Comparison of ENCODE assay signal across 8 mouse cellular contexts in genomic region chr15:89170102-89170501, GRCm38 (mm10). TPM values are rescaled to one million over a fixed set of nuclear protein-coding genes. Genes with fewer than 3 reads are reported as not detected.
DNase-seq lines count a peak whose midpoint lies in the region; ATAC-seq and TF ChIP-seq lines count a peak whose summit lies in the region.

No protein-coding gene starts in this region.

- peaks cover 55% of the 10 kb centered on the region for H3K36me3 ChIP-seq in forebrain, embryonic 13.5 days (ENCODE audit: poor library complexity, severe bottlenecking)
- peaks cover 54% of the 10 kb centered on the region for H3K36me3 ChIP-seq in forebrain, embryonic 12.5 days (replicated peaks)
- H3K36me3 ChIP-seq in kidney, embryonic 14.5 days (ENCODE audit: control insufficient read depth, insufficient read depth, low read length) = peaks cover 50% of the 10 kb centered on the region
- H3K36me3 ChIP-seq in lung, postnatal 0 days (ENCODE audit: insufficient read depth, low read length) = peaks cover 21% of the 10 kb centered on the region

- H3K27ac ChIP-seq in forebrain, embryonic 13.5 days = peak overlapping the region; percentile 41
- no peak overlapping the region for H3K27ac ChIP-seq in forebrain, embryonic 12.5 days
- peak overlapping the region; percentile 77 for H3K27ac ChIP-seq in kidney, embryonic 14.5 days (ENCODE audit: low read depth, low read length)
- peak overlapping the region; percentile 90 for H3K27ac ChIP-seq in lung, postnatal 0 days (ENCODE audit: low read length)

- 73% methylated on average over 3 of the region's 3 CpGs for WGBS in forebrain, embryonic 13.5 days
- WGBS in forebrain, embryonic 12.5 days = 80% methylated on average over 3 of the region's 3 CpGs
- WGBS in kidney, embryonic 14.5 days = 54% methylated on average over 3 of the region's 3 CpGs
- WGBS in lung, postnatal 0 days = 17% methylated on average over 3 of the region's 3 CpGs

- DNase-seq in heart, adult 9 months (ENCODE audit: low spot score in 2 of 2) = peak; percentile 56 to 61
- peak; percentile 72 for DNase-seq in lung, postnatal 0 days (ENCODE audit: low spot score)
- no peak for DNase-seq in gastrocnemius, postnatal 14 days
- no peak for DNase-seq in thymus, postnatal 4 days
- DNase-seq in B cell, adult 2 months = no peak

- H3K4me2 ChIP-seq in forebrain, embryonic 13.5 days = no peak overlapping the region
- H3K4me2 ChIP-seq in forebrain, embryonic 12.5 days = no peak overlapping the region
- H3K4me2 ChIP-seq in kidney, embryonic 14.5 days (replicated peaks; ENCODE audit: low read depth, low read length) = no peak overlapping the region; the same call in 1 of the 2 replicates
- 0 out of 2 replicates have a peak overlapping the region, but pooled peaks have one; percentile 40 for H3K4me2 ChIP-seq in lung, postnatal 0 days (replicated peaks; ENCODE audit: low read depth, low read length)

- H3K27me3 ChIP-seq in forebrain, embryonic 13.5 days = no peaks in the 10 kb centered on the region
- H3K27me3 ChIP-seq in forebrain, embryonic 12.5 days = no peaks in the 10 kb centered on the region
- H3K27me3 ChIP-seq in kidney, embryonic 14.5 days (ENCODE audit: control insufficient read depth, insufficient read depth, low read length) = no peaks in the 10 kb centered on the region
- no peaks in the 10 kb centered on the region for H3K27me3 ChIP-seq in lung, postnatal 0 days (replicated peaks; ENCODE audit: insufficient read depth, low read length)

- no peak for ATAC-seq in forebrain, embryonic 13.5 days
- no peak for ATAC-seq in forebrain, embryonic 12.5 days (ENCODE audit: low FRiP score)
- no peak for ATAC-seq in kidney, embryonic 14.5 days (ENCODE audit: low FRiP score, low TSS enrichment)
- peak; percentile 32 for ATAC-seq in lung, postnatal 0 days

- 0 out of 2 replicates have a peak overlapping the region, but pooled peaks have one; percentile 27 for H3K9ac ChIP-seq in forebrain, embryonic 13.5 days
- no peak overlapping the region for H3K9ac ChIP-seq in forebrain, embryonic 12.5 days
- H3K9ac ChIP-seq in kidney, embryonic 14.5 days (ENCODE audit: low read depth, low read length) = no peak overlapping the region
- no peak overlapping the region for H3K9ac ChIP-seq in lung, postnatal 0 days (replicated peaks; ENCODE audit: low read depth)

- intact Hi-C loops in gastrocnemius, postnatal 14 days (cut with DNase I; ENCODE audit: low total_unique reads) = no loop called here

- peak; percentile 64 for TF ChIP-seq EP300 in lung, postnatal 0 days (IDR thresholded peaks at IDR 0.05)

- no peak for TF ChIP-seq CTCF in lung, postnatal 0 days (IDR thresholded peaks at IDR 0.05)

- no peak overlapping the region for H3K4me3 ChIP-seq in forebrain, embryonic 13.5 days
- H3K4me3 ChIP-seq in forebrain, embryonic 12.5 days (replicated peaks) = no peak overlapping the region
- no peak overlapping the region for H3K4me3 ChIP-seq in kidney, embryonic 14.5 days (ENCODE audit: low read length)
- no peak overlapping the region for H3K4me3 ChIP-seq in lung, postnatal 0 days (ENCODE audit: low read depth, low read length)

- no peaks in the 10 kb centered on the region for H3K9me3 ChIP-seq in forebrain, embryonic 13.5 days (replicated peaks)
- no peaks in the 10 kb centered on the region for H3K9me3 ChIP-seq in forebrain, embryonic 12.5 days
- no peaks in the 10 kb centered on the region for H3K9me3 ChIP-seq in kidney, embryonic 14.5 days (ENCODE audit: control insufficient read depth, low read length)
- H3K9me3 ChIP-seq in lung, postnatal 0 days (ENCODE audit: low read length) = no peaks in the 10 kb centered on the region

- H3K4me1 ChIP-seq in forebrain, embryonic 13.5 days = peaks cover 62% of the 10 kb centered on the region
- H3K4me1 ChIP-seq in forebrain, embryonic 12.5 days = peaks cover 63% of the 10 kb centered on the region
- peaks cover 47% of the 10 kb centered on the region for H3K4me1 ChIP-seq in kidney, embryonic 14.5 days (ENCODE audit: control insufficient read depth, insufficient read depth, low read length)
- peaks cover 37% of the 10 kb centered on the region for H3K4me1 ChIP-seq in lung, postnatal 0 days (ENCODE audit: insufficient read depth, low read depth, low read length)

RNA-seq across cellular contexts. Expression of gene Plxnb2, which starts 10.5 kb away (rescaled TPM):
- polyA plus RNA-seq in forebrain, embryonic 13.5 days (2015; fragmentation: Nextera tagmentation; extraction: Ambion mirVana) = 101 and 130 TPM in 2 replicates
- polyA plus RNA-seq in forebrain, embryonic 12.5 days (2016; fragmentation: Nextera tagmentation; extraction: Ambion mirVana) = 174 and 182 TPM in 2 replicates
- 124 and 165 TPM in 2 replicates for polyA plus RNA-seq in kidney, embryonic 14.5 days (2014; fragmentation: Nextera tagmentation; extraction: Ambion mirVana)
- 73.1 and 104 TPM in 2 replicates for polyA plus RNA-seq in lung, postnatal 0 days (2015; fragmentation: Nextera tagmentation; extraction: Ambion mirVana)
- 10 to 100 TPM; 20.9 to 23.8 TPM for total RNA-seq in gastrocnemius, postnatal 14 days (2021)

RNA-seq across cellular contexts. Expression of gene Mapk11, which starts 20.7 kb away (rescaled TPM):
- polyA plus RNA-seq in forebrain, embryonic 13.5 days (2015; fragmentation: Nextera tagmentation; extraction: Ambion mirVana) = 43.0 and 45.5 TPM in 2 replicates
- polyA plus RNA-seq in forebrain, embryonic 12.5 days (2016; fragmentation: Nextera tagmentation; extraction: Ambion mirVana) = 46.9 and 47.4 TPM in 2 replicates
- 8.4 and 14.8 TPM in 2 replicates for polyA plus RNA-seq in kidney, embryonic 14.5 days (2014; fragmentation: Nextera tagmentation; extraction: Ambion mirVana)
- polyA plus RNA-seq in lung, postnatal 0 days (2015; fragmentation: Nextera tagmentation; extraction: Ambion mirVana) = 7.4 and 8.5 TPM in 2 replicates
- total RNA-seq in gastrocnemius, postnatal 14 days (2021) = 1 to 10 TPM; 1.7 TPM

RNA-seq across cellular contexts. Expression of gene Dennd6b, which starts 26.2 kb away (rescaled TPM):
- polyA plus RNA-seq in forebrain, embryonic 13.5 days (2015; fragmentation: Nextera tagmentation; extraction: Ambion mirVana) = 40.7 and 47.7 TPM in 2 replicates
- polyA plus RNA-seq in forebrain, embryonic 12.5 days (2016; fragmentation: Nextera tagmentation; extraction: Ambion mirVana) = 38.8 and 44.0 TPM in 2 replicates
- 15.8 and 16.6 TPM in 2 replicates for polyA plus RNA-seq in kidney, embryonic 14.5 days (2014; fragmentation: Nextera tagmentation; extraction: Ambion mirVana)
- polyA plus RNA-seq in lung, postnatal 0 days (2015; fragmentation: Nextera tagmentation; extraction: Ambion mirVana) = 4.4 and 5.0 TPM in 2 replicates
- total RNA-seq in gastrocnemius, postnatal 14 days (2021) = 1 to 10 TPM; 4.1 to 5.4 TPM

RNA-seq across cellular contexts. Expression of gene Mapk12, which starts 29.6 kb away (rescaled TPM):
- polyA plus RNA-seq in forebrain, embryonic 13.5 days (2015; fragmentation: Nextera tagmentation; extraction: Ambion mirVana) = 9.1 and 11.7 TPM in 2 replicates
- 14.2 and 16.7 TPM in 2 replicates for polyA plus RNA-seq in forebrain, embryonic 12.5 days (2016; fragmentation: Nextera tagmentation; extraction: Ambion mirVana)
- 20.8 and 23.4 TPM in 2 replicates for polyA plus RNA-seq in kidney, embryonic 14.5 days (2014; fragmentation: Nextera tagmentation; extraction: Ambion mirVana)
- 13.0 and 14.4 TPM in 2 replicates for polyA plus RNA-seq in lung, postnatal 0 days (2015; fragmentation: Nextera tagmentation; extraction: Ambion mirVana)
- total RNA-seq in gastrocnemius, postnatal 14 days (2021) = 100 to 1,000 TPM in 1 of 2 experiments, 10 to 100 TPM in 1; 91.5 to 104 TPM

RNA-seq across cellular contexts. Expression of gene Ppp6r2, which starts 41.3 kb away (rescaled TPM):
- polyA plus RNA-seq in forebrain, embryonic 13.5 days (2015; fragmentation: Nextera tagmentation; extraction: Ambion mirVana) = 68.5 and 71.7 TPM in 2 replicates
- 47.1 and 57.2 TPM in 2 replicates for polyA plus RNA-seq in forebrain, embryonic 12.5 days (2016; fragmentation: Nextera tagmentation; extraction: Ambion mirVana)
- polyA plus RNA-seq in kidney, embryonic 14.5 days (2014; fragmentation: Nextera tagmentation; extraction: Ambion mirVana) = 23.6 and 29.8 TPM in 2 replicates
- polyA plus RNA-seq in lung, postnatal 0 days (2015; fragmentation: Nextera tagmentation; extraction: Ambion mirVana) = 22.7 and 24.1 TPM in 2 replicates
- 10 to 100 TPM; 56.2 to 57.3 TPM for total RNA-seq in gastrocnemius, postnatal 14 days (2021)

Comparison
In these comparisons a context has a peak if more than half of its experiments do, and no peak if none do; other contexts are left out.
1. DNase-seq: peak in heart, adult 9 months (2 of 2) and lung, postnatal 0 days (single experiment); none in gastrocnemius, postnatal 14 days (single experiment), thymus, postnatal 4 days (single experiment) and B cell, adult 2 months (0 of 2).